Mouse (Mus musculus): ENCODE measurements around the gene 1810030O07Rik.
"Not testable (repeated sequence)": the region's sequence is repeated elsewhere in the genome, so short reads cannot be mapped to it uniquely, and the experiment has no call there.

1810030O07Rik gene

DNA sequence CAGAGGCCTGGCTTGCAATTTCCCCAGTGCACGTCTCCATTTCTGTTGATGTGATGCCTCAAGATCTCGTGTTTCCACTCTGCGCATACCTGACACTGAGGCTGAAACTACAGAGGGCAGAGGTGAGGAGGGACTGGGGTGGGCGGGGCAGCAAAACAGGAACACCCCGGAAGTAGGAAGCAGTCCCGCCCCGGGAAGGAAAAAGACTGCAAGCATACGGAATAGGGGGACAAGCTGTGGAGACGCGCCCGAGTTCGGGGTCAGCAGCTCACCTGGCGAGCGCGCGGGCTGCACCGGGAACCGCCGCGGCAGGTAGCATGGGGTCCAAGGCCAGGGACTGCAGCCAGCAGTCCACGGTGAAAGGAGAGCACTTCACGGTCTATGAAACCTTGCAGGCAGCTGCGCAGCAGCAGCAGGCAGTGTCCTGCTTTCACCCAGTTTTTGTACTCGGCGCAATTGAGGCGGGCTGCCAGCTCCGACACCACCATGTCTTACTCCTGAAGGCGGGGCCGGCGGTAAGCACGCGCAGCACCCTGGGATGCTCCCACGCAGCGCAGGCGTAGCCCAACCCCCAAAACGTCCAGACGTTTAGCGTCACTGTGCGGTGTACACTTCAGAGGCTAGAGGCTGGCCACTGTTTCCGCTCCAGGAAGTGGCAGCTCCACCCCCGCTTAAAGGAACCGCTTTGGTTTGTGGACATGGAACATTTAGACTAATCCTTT lies at the start of gene 1810030O07Rik:
Gene 1810030O07Rik (minus strand): TSS at position 615 of the 722 bp plus-strand sequence.
- peak; percentile 92 for DNase-seq

DNA sequence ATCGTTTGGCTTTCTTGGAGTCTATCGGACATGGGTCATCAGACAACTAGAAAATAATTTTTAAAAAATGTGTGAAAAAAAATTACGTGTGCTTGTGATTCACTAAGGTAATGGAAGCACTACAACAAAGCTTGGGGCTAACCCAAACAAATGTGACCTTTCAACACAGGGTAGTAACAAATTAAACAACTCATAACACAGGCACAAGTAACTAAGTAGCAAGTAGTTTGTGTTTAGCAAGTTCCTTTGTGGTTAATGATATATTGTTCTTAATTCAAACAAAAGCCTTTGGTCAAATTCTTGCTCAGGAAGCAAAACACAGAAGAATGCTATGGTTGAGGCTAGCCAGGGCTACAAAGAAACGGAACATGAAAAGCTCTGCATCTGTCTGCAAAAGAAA lies 42.6 kb upstream of the 1810030O07Rik start:
- DNase-seq, result no peak

DNA sequence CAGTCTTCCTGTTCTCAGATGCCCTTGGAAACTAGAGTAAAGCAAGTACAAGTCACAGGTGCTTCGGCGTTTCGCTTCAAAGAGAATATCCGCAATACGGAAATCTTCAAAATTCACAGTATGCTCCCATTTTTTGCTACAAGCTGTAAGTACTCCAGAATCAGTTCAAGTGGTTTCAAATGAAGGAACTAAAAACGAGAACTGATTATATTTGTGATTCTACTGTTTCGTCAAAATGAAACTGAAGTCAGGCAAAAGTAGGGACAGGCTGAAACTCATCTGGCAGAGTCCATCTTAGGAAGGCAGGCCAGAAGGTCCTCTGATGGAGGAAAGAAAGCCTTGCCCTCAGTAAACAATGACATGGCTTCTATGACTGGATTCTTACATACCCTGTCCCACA lies 40.3 kb upstream of the 1810030O07Rik start:
- no peak for DNase-seq

DNA sequence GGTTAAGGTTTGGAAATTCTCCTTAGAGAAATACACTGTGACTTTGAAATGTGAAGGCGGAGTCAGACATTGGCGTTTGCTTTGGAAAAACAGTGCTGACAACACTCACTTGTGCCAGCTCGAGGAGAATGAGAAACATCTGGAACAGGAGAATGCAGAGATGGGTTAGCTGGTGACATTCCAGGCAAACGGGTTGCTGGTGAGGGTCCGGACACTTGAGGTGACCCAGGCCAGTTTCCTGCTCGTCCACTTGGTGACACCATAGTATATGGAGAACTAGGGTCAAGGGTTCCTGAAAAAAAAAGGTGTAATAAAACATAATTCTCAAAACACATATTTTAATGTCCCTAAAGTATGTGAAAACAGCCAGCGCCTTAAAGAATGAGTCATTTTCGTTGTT lies 13.4 kb upstream of the 1810030O07Rik start:
- no peak for DNase-seq

DNA sequence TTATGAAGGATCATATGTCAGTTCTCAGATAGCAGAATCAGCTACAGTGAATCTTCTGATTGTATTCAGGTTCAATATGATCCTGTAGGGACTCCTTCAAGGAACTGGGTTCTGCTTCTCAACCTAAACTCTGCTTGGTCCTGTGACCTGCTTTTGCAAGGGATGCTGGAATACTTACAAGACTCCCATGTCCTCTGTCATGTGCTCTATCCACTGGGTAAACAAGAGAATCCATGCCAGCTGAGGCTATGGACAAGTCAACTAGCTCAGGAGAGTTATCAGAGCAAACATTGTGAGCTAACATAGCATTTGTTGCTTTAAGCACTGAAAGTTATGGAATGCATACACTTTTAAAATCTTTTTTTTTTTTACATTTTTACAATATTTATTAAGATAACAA lies 12.6 kb upstream of the 1810030O07Rik start:
- no peak for DNase-seq

DNA sequence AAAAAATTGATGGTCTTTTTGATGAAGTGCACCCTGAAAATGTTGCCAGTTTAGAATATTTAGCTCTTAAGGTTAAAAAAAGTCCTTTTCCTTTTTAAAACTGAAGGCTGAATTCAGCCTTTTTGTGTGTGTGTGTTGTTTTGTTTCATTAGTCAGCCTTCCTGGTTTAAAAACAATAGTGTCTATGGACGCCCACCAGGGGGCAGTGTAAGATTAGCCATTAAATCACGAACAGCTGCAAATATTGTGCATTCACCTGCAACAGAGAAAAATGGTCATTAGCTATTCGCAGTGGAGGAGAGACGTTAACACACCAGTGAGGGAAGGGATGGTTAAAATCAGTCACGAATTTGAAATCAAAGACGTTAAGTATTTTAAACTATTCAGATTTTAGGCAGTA lies 3.9 kb upstream of the 1810030O07Rik start:
- peak; percentile 57 for DNase-seq

DNA sequence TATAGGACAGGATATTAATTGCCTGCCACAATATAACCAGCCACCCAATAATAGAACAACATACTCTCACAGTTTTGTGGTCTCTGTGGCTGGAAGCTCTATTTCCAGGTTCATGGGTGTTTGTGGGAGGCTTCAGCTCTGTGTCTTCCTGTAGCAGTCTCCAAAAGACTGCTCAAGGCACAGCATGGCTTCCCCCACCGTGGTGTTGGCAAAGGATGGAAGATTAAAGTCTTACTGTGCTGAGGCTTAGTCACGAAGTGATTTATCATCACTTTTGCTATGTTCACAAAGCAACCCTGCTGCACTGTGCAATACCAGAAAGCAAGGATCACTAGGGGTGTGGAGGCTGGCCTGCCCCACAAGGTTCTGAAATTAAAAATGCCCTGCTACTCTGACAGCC lies 19.6 kb downstream of the 1810030O07Rik start:
- DNase-seq, result no peak

DNA sequence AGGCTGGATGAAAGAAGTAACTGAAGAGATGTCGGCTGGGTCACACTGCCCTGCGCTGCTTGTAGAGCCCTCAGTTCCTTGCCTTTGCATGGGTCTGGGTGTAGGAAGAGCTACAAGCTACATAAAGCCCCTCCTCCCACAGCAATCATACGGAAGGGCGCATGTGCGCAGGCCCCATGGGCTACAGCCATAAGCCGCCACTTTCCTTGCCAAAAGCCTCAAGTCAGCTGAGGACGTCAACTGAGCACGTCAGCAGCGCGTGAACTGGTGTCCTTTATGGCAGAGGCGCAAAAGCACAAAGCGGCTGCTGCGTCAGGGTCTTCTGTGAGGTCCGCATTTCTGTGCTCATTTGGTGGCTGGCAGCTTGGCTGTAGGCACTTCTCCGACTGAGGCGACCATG lies 21.6 kb downstream of the 1810030O07Rik start:
- DNase-seq, result no peak

DNA sequence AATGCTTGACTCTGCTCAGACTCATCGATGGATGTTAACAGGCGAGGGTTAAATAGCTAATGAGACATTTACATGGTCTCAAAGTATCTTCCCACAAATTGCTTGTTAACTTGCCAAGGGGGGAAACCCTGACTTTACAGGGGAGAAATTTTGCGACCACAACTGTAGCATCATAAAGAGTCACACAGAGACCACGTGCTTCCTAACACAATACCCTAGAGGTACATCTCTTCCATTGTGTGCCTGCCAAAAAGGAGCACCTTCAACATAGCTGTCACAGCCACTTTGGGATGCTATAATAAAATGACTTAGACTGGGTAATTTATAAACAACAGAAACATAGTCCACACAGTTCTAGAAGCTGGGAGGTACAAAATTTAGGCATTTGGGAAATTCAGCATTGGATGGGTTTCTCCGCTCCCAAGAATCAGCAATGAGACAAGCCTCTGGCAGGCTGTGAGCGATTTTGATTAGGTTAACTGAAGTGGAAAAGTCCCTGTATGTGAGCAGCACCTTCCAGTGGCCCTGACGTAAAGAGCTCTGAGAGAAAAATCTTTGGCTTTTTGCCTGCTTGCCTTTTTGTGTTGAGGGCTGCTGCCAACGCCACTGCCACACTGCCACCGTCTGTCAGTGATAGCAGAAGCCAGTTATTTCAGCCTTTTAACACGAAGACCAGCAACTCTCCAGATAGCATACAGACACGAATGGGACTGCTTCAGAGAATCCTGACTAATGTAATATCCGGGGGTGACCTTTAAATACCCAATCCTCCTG lies 27.8 kb downstream of the 1810030O07Rik start:
- peak; percentile 12 for DNase-seq

DNA sequence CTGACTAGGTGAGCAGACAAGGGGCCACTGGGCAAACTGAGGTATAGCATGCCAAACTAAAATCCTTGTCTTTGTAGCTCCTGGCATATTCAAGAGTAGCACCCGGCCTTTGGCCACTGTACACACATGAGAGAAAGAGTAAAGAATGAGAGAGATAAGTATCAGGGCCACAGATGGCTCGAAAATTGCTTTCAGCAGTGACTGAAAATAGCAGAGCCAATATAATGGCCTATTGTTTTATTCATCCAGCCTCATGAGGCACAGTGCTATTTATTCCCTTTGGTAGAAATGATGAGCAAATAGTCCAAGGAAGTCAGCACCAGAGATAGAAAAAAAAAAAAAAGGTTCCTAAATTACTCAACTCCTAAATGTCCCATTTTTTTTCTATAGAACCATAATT lies 28.5 kb downstream of the 1810030O07Rik start:
- DNase-seq, result no peak

DNA sequence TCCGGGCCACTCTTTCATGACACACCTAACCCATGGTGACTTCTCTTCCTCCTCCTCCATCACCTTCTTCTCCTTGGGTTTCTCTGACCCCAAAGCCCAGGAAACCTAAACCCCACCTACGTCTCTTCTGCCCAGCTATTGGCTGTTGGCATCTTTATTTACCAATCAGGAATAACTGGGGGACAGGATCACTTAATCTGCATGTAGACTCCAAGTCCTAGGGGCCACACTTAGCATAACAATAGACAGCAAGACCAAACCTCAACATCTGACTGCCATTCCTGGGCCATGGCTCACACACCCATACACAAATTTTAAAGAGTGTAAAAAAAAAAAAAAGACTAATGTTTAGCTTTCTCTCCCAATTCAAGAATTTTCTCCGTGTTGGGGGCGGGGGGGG lies 48.3 kb downstream of the 1810030O07Rik start:
- DNase-seq, result no peak

DNA sequence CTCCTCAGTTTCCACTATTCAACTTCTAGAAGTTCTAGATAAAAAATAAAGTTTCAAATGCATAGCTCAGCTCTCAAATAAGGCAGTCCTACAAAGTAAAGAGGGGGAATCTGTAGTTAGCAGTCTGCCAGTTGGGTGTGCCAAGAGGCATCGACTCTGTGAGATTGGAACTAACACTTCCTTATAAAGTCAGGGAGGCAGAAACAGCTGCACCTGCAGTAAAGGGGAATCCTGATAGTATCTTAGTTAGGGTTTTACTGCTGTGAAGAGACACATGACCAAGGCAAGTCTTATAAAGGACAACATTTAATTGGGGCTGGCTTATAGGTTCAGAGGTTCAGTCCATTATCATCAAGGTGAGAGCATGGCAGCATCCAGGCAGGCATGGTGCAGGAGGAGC lies 61.1 kb downstream of the 1810030O07Rik start:
- DNase-seq, result not testable (repeated sequence)

DNA sequence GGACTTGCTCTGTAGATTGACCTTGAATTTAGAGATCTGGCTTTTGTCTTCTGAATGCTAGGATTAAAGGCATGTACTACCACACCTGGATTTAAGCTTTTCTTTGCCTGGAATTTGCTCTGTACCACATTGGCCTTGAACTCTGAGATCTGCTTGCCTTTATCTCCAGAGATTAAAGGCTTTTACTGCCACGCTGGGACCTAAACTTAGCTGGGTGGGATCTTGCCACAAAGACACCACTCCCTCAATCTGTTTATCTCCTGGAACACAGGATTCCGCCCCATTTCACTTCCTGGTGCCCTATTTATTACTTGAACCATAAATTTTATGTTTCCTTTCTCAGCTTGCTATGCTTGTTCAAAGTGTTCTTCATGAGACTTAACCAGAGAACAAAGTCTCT lies 62.3 kb downstream of the 1810030O07Rik start:
- DNase-seq, result no peak

DNA sequence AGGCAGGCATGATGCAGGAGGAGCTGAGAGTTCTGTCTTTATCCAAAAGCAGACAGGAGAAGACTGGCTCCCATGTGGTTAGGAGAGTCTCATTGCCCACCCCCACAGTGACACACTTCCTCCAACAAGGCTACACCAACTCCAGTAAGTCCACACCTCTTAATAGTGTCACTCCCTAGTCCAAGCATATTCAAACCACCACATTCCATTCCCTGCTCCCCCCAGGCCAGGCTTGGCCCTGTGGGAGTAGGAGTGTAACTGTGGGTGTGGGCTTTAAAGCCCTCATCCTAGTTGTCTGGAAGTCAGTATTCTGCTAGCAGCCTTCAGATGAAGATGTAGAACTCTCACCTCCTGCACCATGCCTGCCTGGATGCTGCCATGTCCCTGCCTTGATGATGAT lies 62.9 kb downstream of the 1810030O07Rik start:
- DNase-seq, result not testable (repeated sequence)
